Mouse (Mus musculus) heart, postnatal 25 days (tissue): ENCODE measurements around the gene Tigar. TPM values are rescaled to one million over a fixed set of nuclear protein-coding genes. Genes with fewer than 3 reads are reported as not detected.

Source experiments
- DNase-seq: peaks from one replicate; pipeline ENCODE4 v3.0.0; 2022; ENCODE audit warnings: low spot score
- intact Hi-C: fragments of 180-260 bp; cut with DNase I; formaldehyde crosslinking; loops from one replicate; pipeline ENCODE4 v1.15.1; 2025
- total RNA-seq, 2 experiments: library from RNA; stranded (reverse); gene quantifications; 2 replicates each; pipeline ENCODE4 v1.2.3; 2021

The Tigar gene
- total RNA-seq, 2 experiments from 2014 or later = 41.9 to 50.4 TPM

- no peak for DNase-seq
- intact Hi-C loops = no loop called here
Observed at GRCm38 (mm10) chr6:127104396-127105029, 4.8 kb downstream of the Tigar start.

GRCm38 (mm10) chr6:127103506-127104275 is 5.7 kb downstream of the Tigar start:
- intact Hi-C loops = no loop called here

GRCm38 (mm10) chr6:127094565-127094964 is 14.8 kb downstream of the Tigar start:
- no peak for DNase-seq
- intact Hi-C loops = no loop called here

More at GRCm38 (mm10) chr6:127103506-127104275, 5.7 kb downstream of the Tigar start:
- no peak for DNase-seq

- intact Hi-C loops = loop anchor here (5.0 kb wide), 1 partner anchor 129 kb away; no protein-coding TSS in a partner anchor
- no peak for DNase-seq
Observed at GRCm38 (mm10) chr6:127086739-127087138, 22.6 kb downstream of the Tigar start.

- intact Hi-C loops = no loop called here
- DNase-seq = no peak
Observed at GRCm38 (mm10) chr6:127081820-127082219, 27.5 kb downstream of the Tigar start.

- no peak for DNase-seq
- intact Hi-C loops = no loop called here
Observed at GRCm38 (mm10) chr6:127079867-127080731, 29.3 kb downstream of the Tigar start.

GRCm38 (mm10) chr6:127072817-127073216 is 36.5 kb downstream of the Tigar start, which contains the start of gene Fgf23:
Gene Fgf23, plus strand, starts transcription at chr6:127072902.
- no peak for DNase-seq
- intact Hi-C loops = no loop called here

- intact Hi-C loops = no loop called here
- DNase-seq = no peak
Observed at GRCm38 (mm10) chr6:127064815-127065214, 44.5 kb downstream of the Tigar start.

- intact Hi-C loops = no loop called here
- DNase-seq = no peak
Observed at GRCm38 (mm10) chr6:127063915-127064314, 45.4 kb downstream of the Tigar start.

GRCm38 (mm10) chr6:127059975-127060374 is 49.4 kb downstream of the Tigar start:
- intact Hi-C loops = no loop called here
- no peak for DNase-seq

GRCm38 (mm10) chr6:127056990-127057588 is 52.3 kb downstream of the Tigar start:
- DNase-seq = no peak

GRCm38 (mm10) chr6:127050847-127051246 is 58.5 kb downstream of the Tigar start:
- intact Hi-C loops = no loop called here
- DNase-seq = no peak

More at GRCm38 (mm10) chr6:127056990-127057588, 52.3 kb downstream of the Tigar start:
- intact Hi-C loops = no loop called here

- DNase-seq = no peak
- intact Hi-C loops = no loop called here
Observed at GRCm38 (mm10) chr6:127044909-127045308, 64.4 kb downstream of the Tigar start.

Other genes starting within 250 kb of the Tigar start
- gene Dyrk4, start 187.7 kb downstream of the Tigar start, total RNA-seq = not detected
- gene Rad51ap1, start 170.0 kb downstream of the Tigar start, total RNA-seq = 1 to 10 TPM; 1.1 to 2.7 TPM
- 10 to 100 TPM; 10.8 to 14.5 TPM for gene D6Wsu163e, start 169.6 kb downstream of the Tigar start, total RNA-seq
- gene Fgf6, start 94.0 kb downstream of the Tigar start, total RNA-seq = under 1 TPM; 0.26 to 0.53 TPM
- gene Fgf23, start 36.7 kb downstream of the Tigar start, total RNA-seq = not detected
- 100 to 1,000 TPM; 155 to 157 TPM for gene Ccnd2, start 42.6 kb upstream of the Tigar start, total RNA-seq